Mouse (Mus musculus) myocyte (in vitro differentiated cells): ENCODE measurements around the gene Aldh16a1. TPM values are rescaled to one million over a fixed set of nuclear protein-coding genes. Genes with fewer than 3 reads are reported as not detected.
A peak's percentile ranks its signal among the peaks of the same experiment; 100 is the strongest.

Experiments
- H3K27me3 ChIP-seq: one replicate; pipeline ENCODE4 v1.6.1; 2011; ENCODE audit not compliant: control insufficient read depth, insufficient read depth, insufficient read length
- H3K36me3 ChIP-seq: one replicate; pipeline ENCODE4 v1.6.1; 2011; ENCODE audit not compliant: control insufficient read depth, insufficient read depth
- H3K4me2 ChIP-seq: one replicate; pipeline ENCODE4 v1.6.1; 2011; ENCODE audit warnings: low read depth, control low read depth
- H3K4me3 ChIP-seq: one replicate; pipeline ENCODE4 v1.5.1; 2011; ENCODE audit warnings: mild to moderate bottlenecking, control low read depth, moderate library complexity
- H3K79me2 ChIP-seq: one replicate; pipeline ENCODE4 v1.6.1; 2011; ENCODE audit not compliant: control insufficient read depth, insufficient read depth
- H3ac ChIP-seq: one replicate; pipeline ENCODE4 v1.6.1; 2011; ENCODE audit not compliant: control insufficient read depth, insufficient read length
- CEBPB ChIP-seq: IDR thresholded peaks from 2 replicates; pipeline ENCODE4 v1.6.1; 2011; ENCODE audit warnings: mild to moderate bottlenecking, moderate library complexity; ENCODE audit not compliant: poor library complexity, insufficient read depth, severe bottlenecking
- E2F4 ChIP-seq: IDR thresholded peaks from one replicate; pipeline ENCODE4 v1.6.1; 2011; ENCODE audit warnings: mild to moderate bottlenecking, control low read depth, moderate library complexity; ENCODE audit not compliant: insufficient read depth
- MAX ChIP-seq: IDR thresholded peaks from one replicate; pipeline ENCODE4 v1.6.1; 2011; ENCODE audit warnings: low read depth, mild to moderate bottlenecking, control low read depth
- MYOD1 ChIP-seq, 3 experiments: IDR thresholded peaks; one replicate each; pipeline ENCODE4 v1.6.1; 2011; ENCODE audit warnings: control low read depth in 2 of 3, low read depth in 2 of 3, mild to moderate bottlenecking in 2 of 3, moderate library complexity in 1 of 3; ENCODE audit not compliant: insufficient read length in 2 of 3, control insufficient read depth in 1 of 3
- MYOG ChIP-seq, 3 experiments: IDR thresholded peaks; one replicate each; pipeline ENCODE4 v1.6.1; 2011; ENCODE audit warnings: control low read depth in 2 of 3, low read depth in 2 of 3, mild to moderate bottlenecking in 2 of 3; ENCODE audit not compliant: insufficient read length in 2 of 3, control insufficient read depth in 1 of 3, insufficient read depth in 1 of 3
- POLR2A ChIP-seq: IDR thresholded peaks from one replicate; pipeline ENCODE4 v1.6.1; 2011; ENCODE audit warnings: low read depth, mild to moderate bottlenecking, control low read depth, moderate library complexity; ENCODE audit not compliant: insufficient read length
- POLR2AphosphoS2 ChIP-seq: IDR thresholded peaks from one replicate; pipeline ENCODE4 v1.6.1; 2011; ENCODE audit warnings: low read depth, control low read depth; ENCODE audit not compliant: insufficient read length
- REST ChIP-seq: IDR thresholded peaks from one replicate; pipeline ENCODE4 v1.6.1; 2011; ENCODE audit warnings: mild to moderate bottlenecking, control low read depth, moderate library complexity; ENCODE audit not compliant: insufficient read depth, insufficient read length
- SRF ChIP-seq: IDR thresholded peaks from one replicate; pipeline ENCODE4 v1.6.1; 2011; ENCODE audit warnings: low read depth; ENCODE audit not compliant: control insufficient read depth, insufficient read length
- TCF12 ChIP-seq: IDR thresholded peaks from one replicate; pipeline ENCODE4 v1.6.1; 2011; ENCODE audit warnings: mild to moderate bottlenecking, control low read depth; ENCODE audit not compliant: poor library complexity, insufficient read depth, severe bottlenecking
- TCF3 ChIP-seq: IDR thresholded peaks from one replicate; pipeline ENCODE4 v1.6.1; 2011; ENCODE audit warnings: low read depth, control low read depth; ENCODE audit not compliant: insufficient read length
- USF1 ChIP-seq: IDR thresholded peaks from one replicate; pipeline ENCODE4 v1.6.1; 2011; ENCODE audit warnings: low read depth, mild to moderate bottlenecking, control low read depth, moderate library complexity
- polyA plus RNA-seq: library from polyadenylated mRNA; unstranded; fragments of >200 nt; fragmentation: generic; extraction: Trizol; gene quantifications from one replicate; pipeline ENCODE4 v1.2.1, GENCODE M21; 2012; ENCODE audit warnings: missing spikeins

Gene Aldh16a1
- polyA plus RNA-seq, 1 experiment = 29.0 TPM

GRCm38 (mm10) chr7:45192585-45193310, 38.4 kb upstream of the Aldh16a1 start:
- TF ChIP-seq POLR2AphosphoS2 (no peak), USF1 (no peak), POLR2A (no peak), SRF (no peak), MAX (no peak), E2F4 (no peak), TCF12 (no peak), TCF3 (no peak), CEBPB (no peak), MYOG (IDR thresholded peaks at IDR 0.05; ENCODE audit: control insufficient read depth in 1 of 3, insufficient read depth in 1 of 3, insufficient read length in 2 of 3, low read depth in 2 of 3) (no peak), REST (no peak), MYOD1 (IDR thresholded peaks at IDR 0.05; ENCODE audit: control insufficient read depth in 1 of 3, insufficient read length in 2 of 3, low read depth in 2 of 3) (no peak)
- H3K36me3 ChIP-seq = no peaks in the 10 kb centered on the region
- no peak overlapping the region for H3ac ChIP-seq
- H3K4me2 ChIP-seq = no peak overlapping the region
- no peak overlapping the region for H3K4me3 ChIP-seq
- no peaks in the 10 kb centered on the region for H3K79me2 ChIP-seq
- peaks cover 17% of the 10 kb centered on the region for H3K27me3 ChIP-seq

- TF ChIP-seq TCF12 = peak; percentile 84
- TF ChIP-seq SRF = peak; percentile 12
- TF ChIP-seq TCF3 = peak; percentile 89
- TF ChIP-seq MYOG (IDR thresholded peaks at IDR 0.05; ENCODE audit: control insufficient read depth in 1 of 3, insufficient read depth in 1 of 3, insufficient read length in 2 of 3, low read depth in 2 of 3) = peak; percentile 68 to 92 (median 86)
- peak; percentile 25 to 92 (median 88) for TF ChIP-seq MYOD1 (IDR thresholded peaks at IDR 0.05; ENCODE audit: control insufficient read depth in 1 of 3, insufficient read length in 2 of 3, low read depth in 2 of 3)
- TF ChIP-seq CEBPB = no peak
- no peak for TF ChIP-seq MAX
- TF ChIP-seq REST = no peak
- peak overlapping the region; percentile 37 for H3K4me2 ChIP-seq
- peaks cover 22% of the 10 kb centered on the region for H3K27me3 ChIP-seq
- H3ac ChIP-seq = no peak overlapping the region
- H3K36me3 ChIP-seq = no peaks in the 10 kb centered on the region
- no peak overlapping the region for H3K4me3 ChIP-seq
- no peaks in the 10 kb centered on the region for H3K79me2 ChIP-seq
These were observed 37.5 kb upstream of the Aldh16a1 start for GRCm38 (mm10) chr7:45191803-45192363.

GRCm38 (mm10) chr7:45191161-45191560, 36.8 kb upstream of the Aldh16a1 start:
- Histone ChIP-seq H3K36me3 (no peaks in the 10 kb centered on the region), H3K27me3 (peaks cover 30% of the 10 kb centered on the region), H3K79me2 (no peaks in the 10 kb centered on the region), H3ac (no peak overlapping the region), H3K4me3 (no peak overlapping the region), H3K4me2 (peak overlapping the region; percentile 37)
- no peak for TF ChIP-seq SRF
- peak; percentile 49 for TF ChIP-seq TCF3
- no peak for TF ChIP-seq POLR2A
- TF ChIP-seq USF1 = no peak
- no peak for TF ChIP-seq CEBPB
- TF ChIP-seq MAX = no peak
- peak in 2 of 3 experiments; percentile 91 to 93 for TF ChIP-seq MYOD1 (IDR thresholded peaks at IDR 0.05; ENCODE audit: control insufficient read depth in 1 of 3, insufficient read length in 2 of 3, low read depth in 2 of 3)
- no peak for TF ChIP-seq REST
- TF ChIP-seq MYOG (IDR thresholded peaks at IDR 0.05; ENCODE audit: control insufficient read depth in 1 of 3, insufficient read depth in 1 of 3, insufficient read length in 2 of 3, low read depth in 2 of 3) = peak; percentile 34 to 90 (median 81)
- TF ChIP-seq TCF12 = peak; percentile 41
- no peak for TF ChIP-seq E2F4
- no peak for TF ChIP-seq POLR2AphosphoS2

DNA sequence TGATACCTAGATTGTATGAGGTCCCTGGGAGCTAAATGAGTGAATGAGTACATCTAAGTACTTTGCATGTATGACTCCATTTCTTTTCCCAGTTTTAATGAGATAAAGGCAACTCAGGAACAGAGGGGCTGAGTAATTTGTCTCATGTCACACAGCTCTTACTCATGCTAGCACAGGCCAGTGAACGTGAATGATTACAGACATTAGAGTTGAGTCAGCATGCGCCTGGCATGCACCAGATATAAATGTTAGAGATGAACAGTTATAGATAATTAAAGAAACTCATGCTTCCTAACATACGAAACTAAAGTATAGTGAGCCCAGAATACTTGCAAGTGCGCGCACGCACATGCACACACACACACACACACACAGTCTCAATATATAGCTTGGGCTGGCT, 35.8 kb upstream of the Aldh16a1 start:
- Histone ChIP-seq H3K79me2 (no peaks in the 10 kb centered on the region), H3K4me3 (no peak overlapping the region), H3ac (no peak overlapping the region), H3K27me3 (peaks cover 37% of the 10 kb centered on the region), H3K4me2 (no peak overlapping the region), H3K36me3 (no peaks in the 10 kb centered on the region)
- TF ChIP-seq REST (no peak), MYOD1 (IDR thresholded peaks at IDR 0.05; ENCODE audit: control insufficient read depth in 1 of 3, insufficient read length in 2 of 3, low read depth in 2 of 3) (no peak), MYOG (IDR thresholded peaks at IDR 0.05; ENCODE audit: control insufficient read depth in 1 of 3, insufficient read depth in 1 of 3, insufficient read length in 2 of 3, low read depth in 2 of 3) (no peak), CEBPB (no peak), POLR2A (no peak), E2F4 (no peak), SRF (no peak), TCF12 (no peak), USF1 (no peak), TCF3 (no peak), MAX (no peak), POLR2AphosphoS2 (no peak)
